Mouse (Mus musculus) ES-E14 (cell line): Measurements from ENCODE around the gene Lysmd4.

Experiments
- HCFC1 ChIP-seq: IDR thresholded peaks from 2 replicates; pipeline ENCODE4 v1.6.1; 2012; ENCODE audit warnings: low read length, inconsistent platforms, borderline replicate concordance; ENCODE audit not compliant: insufficient read depth
- ZC3H11A ChIP-seq: IDR thresholded peaks from 2 replicates; pipeline ENCODE4 v1.6.1; 2012; ENCODE audit warnings: low read depth, mild to moderate bottlenecking, inconsistent platforms, low read length, borderline replicate concordance
- ZNF384 ChIP-seq: IDR thresholded peaks from 2 replicates; pipeline ENCODE4 v1.6.1; 2012; ENCODE audit warnings: low read depth, low read length, inconsistent platforms

DNA sequence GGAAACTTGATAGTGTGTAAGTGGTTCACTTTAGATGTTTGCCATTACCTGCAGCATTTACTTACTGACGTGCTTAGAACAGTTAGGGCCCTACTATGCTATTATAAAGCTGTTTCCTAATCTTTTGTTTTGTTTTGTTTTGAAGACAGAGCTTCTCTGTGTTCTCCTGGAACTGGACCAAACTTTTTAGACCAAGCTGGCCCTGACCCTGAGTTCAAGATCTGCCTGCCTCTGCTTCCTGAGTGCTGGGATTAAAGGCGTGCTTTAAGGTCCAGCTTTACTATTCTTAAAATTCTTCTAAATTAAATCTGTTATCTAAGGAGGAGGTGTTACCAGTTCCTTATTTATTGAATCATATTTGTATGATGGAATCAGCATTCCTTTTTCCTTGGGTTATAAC is 23.7 kb downstream of the Lysmd4 start:
- TF ChIP-seq ZC3H11A (no peak), ZNF384 (no peak), HCFC1 (no peak)
